Mouse (Mus musculus) intestine, postnatal 0 days (tissue): ENCODE data around the gene Igsf9. TPM values are rescaled to one million over a fixed set of nuclear protein-coding genes. Genes with fewer than 3 reads are reported as not detected.
A peak's percentile ranks its signal among the peaks of the same experiment; 100 is the strongest.

Source experiments
- ATAC-seq: fragments of 200-750 bp; cut with Nextera tagmentation; 2 replicates; pipeline ENCODE4 v1.8.0; 2017; ENCODE audit warnings: mild to moderate bottlenecking, moderate TSS enrichment, moderate library complexity
- H3K27ac ChIP-seq: fragments of 300-500 bp; sonication (generic); 2 replicates; pipeline ENCODE4 v1.5.1; 2014; ENCODE audit warnings: mild to moderate bottlenecking, low read depth, low read length, moderate library complexity
- H3K27me3 ChIP-seq: fragments of 300-500 bp; sonication (generic); replicated peaks from 2 replicates; pipeline ENCODE4 v1.6.1; 2014; ENCODE audit warnings: low read length, mixed read lengths; ENCODE audit not compliant: control insufficient read depth, insufficient read depth
- H3K36me3 ChIP-seq: fragments of 300-500 bp; sonication (generic); 2 replicates; pipeline ENCODE4 v1.6.1; 2014; ENCODE audit warnings: mild to moderate bottlenecking, moderate library complexity; ENCODE audit not compliant: control insufficient read depth, insufficient read depth
- H3K4me1 ChIP-seq: fragments of 300-500 bp; sonication (generic); replicated peaks from 2 replicates; pipeline ENCODE4 v1.6.1; 2014; ENCODE audit warnings: antibody characterized with exemption, low read length, mixed read lengths; ENCODE audit not compliant: control insufficient read depth, insufficient read depth
- H3K4me2 ChIP-seq: fragments of 300-500 bp; sonication (generic); replicated peaks from 2 replicates; pipeline ENCODE4 v1.6.1; 2014; ENCODE audit warnings: low read depth, mild to moderate bottlenecking, moderate library complexity
- H3K4me3 ChIP-seq: fragments of 300-500 bp; sonication (generic); 2 replicates; pipeline ENCODE4 v1.5.1; 2014; ENCODE audit warnings: low read depth, low read length
- H3K9ac ChIP-seq: fragments of 300-500 bp; sonication (generic); 2 replicates; pipeline ENCODE4 v1.6.1; 2014; ENCODE audit warnings: mild to moderate bottlenecking, low read depth, low read length
- H3K9me3 ChIP-seq: fragments of 300-500 bp; sonication (generic); 2 replicates; pipeline ENCODE4 v1.6.1; 2016; ENCODE audit warnings: mixed run types; ENCODE audit not compliant: control insufficient read depth
- CTCF ChIP-seq: sonication (generic); IDR thresholded peaks from 2 replicates; pipeline ENCODE4 v1.5.1; 2016; ENCODE audit warnings: low read depth, mild to moderate bottlenecking, control low read depth, antibody characterized with exemption, moderate library complexity
- WGBS: fragments of 180-500 bp; shearing (Covaris S2); extraction: QIAGEN DNeasy Blood & Tissue Kit; methylation state at CpG from one replicate; pipeline ENCODE4 v1.1.7; 2014; 5-methylcytosine and 5-hydroxymethylcytosine counted together
- polyA plus RNA-seq: library from polyadenylated mRNA; unstranded; fragments of >200 nt; fragmentation: Nextera tagmentation; extraction: Ambion mirVana; gene quantifications from 2 replicates; pipeline ENCODE4 v1.2.1, GENCODE M21; 2015

Gene Igsf9
- polyA plus RNA-seq, 1 experiment from 2014 or later: 73.4 TPM

DNA sequence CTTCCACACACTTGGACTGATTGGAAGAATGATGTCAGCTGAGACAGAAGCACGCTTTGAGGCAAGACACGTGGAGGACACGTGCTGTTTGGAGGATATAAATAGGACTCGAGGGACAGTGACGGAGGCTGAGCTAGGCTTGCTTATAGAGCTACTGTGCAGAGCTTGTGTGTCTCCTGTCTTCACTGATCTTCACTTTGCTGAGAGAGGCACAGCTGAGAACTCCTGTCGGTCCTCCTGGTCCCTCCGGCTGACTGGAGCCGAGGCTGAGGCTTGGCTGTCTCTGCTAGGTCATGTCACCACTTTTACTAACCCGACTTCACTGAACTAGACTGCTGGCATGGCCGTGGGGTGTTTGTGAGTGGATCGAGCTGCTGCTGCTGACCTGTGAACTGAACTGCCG is 42.1 kb downstream of the Igsf9 start:
- no peak for ATAC-seq
- Histone ChIP-seq H3K4me2 (no peak overlapping the region), H3K4me1 (no peaks in the 10 kb centered on the region), H3K9ac (no peak overlapping the region), H3K9me3 (no peaks in the 10 kb centered on the region), H3K27me3 (peaks cover 6% of the 10 kb centered on the region; the same call in 1 of the 2 replicates), H3K27ac (no peak overlapping the region), H3K4me3 (no peak overlapping the region), H3K36me3 (no peaks in the 10 kb centered on the region)
- TF ChIP-seq CTCF: no peak
- WGBS: 58% methylated on average over 12 of the region's 12 CpGs

DNA sequence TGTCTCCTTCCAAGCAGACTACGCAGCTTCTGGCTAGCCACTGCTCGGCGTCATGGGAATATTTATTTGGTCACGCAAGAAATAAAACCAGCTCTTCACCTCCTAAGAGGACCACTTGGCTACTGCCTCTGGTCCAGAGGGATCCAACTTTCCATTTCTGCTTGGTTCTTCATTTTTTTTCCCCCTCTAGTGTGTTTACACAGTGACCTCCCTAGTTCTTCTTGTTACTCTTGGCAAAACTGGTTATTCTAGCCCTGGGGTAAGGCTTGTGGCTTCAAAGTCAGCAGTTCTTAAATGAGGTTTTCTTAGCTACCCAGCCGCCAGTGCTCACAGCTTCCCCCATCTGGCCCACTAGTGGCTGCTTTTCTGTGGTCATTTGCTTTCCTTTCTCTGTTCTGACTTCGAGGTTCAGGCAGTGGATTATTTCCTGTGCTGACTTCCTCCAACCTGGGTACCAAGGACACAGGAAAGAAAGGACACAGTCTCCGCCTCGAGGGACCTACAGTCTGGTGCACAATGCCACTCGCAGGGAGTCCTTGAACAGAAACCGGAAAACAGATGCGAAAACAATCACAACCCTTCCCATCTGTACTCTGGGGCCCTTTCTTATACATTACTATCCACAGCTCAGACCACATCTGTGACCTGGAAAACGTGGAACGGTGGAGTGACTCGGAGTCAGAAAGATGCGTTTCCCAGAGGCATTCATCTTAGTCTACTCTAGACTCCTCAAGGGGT is 43.6 kb downstream of the Igsf9 start:
- Histone ChIP-seq H3K9ac (no peak overlapping the region), H3K4me2 (no peak overlapping the region)
- peak; percentile 53 for TF ChIP-seq CTCF

DNA sequence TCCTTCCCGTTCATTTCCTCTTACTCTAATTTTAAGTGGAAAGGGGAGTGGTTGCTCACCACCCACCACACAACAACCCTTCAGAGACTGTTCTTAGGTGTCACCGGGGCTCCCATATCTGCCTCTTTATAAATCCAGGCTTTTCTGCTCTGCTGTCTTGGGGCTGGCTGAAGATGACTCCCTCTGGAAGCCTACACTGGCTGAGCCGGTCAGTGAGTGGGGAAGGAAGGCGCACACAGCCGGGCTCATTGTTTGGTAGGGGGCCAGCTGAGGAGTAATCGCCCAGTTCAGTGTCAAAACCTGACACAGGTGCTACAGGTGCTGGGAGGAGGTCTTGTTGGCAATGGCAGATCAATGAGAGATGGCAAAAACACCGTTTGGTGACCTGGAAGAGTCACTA is 44.4 kb downstream of the Igsf9 start:
- Histone ChIP-seq H3K4me1 (0 out of 2 replicates have a peak, but pooled peaks cover 3% of the 10 kb centered on the region), H3K4me2 (0 out of 2 replicates have a peak overlapping the region, but pooled peaks have one; percentile 1), H3K9me3 (no peaks in the 10 kb centered on the region), H3K36me3 (no peaks in the 10 kb centered on the region), H3K9ac (no peak overlapping the region), H3K4me3 (no peak overlapping the region), H3K27ac (peak overlapping the region; percentile 28; the same call in 1 of the 2 replicates), H3K27me3 (peaks cover 6% of the 10 kb centered on the region; the same call in 1 of the 2 replicates)
- 67% methylated on average over 7 of the region's 7 CpGs for WGBS
- ATAC-seq: no peak
- no peak for TF ChIP-seq CTCF

More for the DNA sequence above, 43.6 kb downstream of the Igsf9 start:
- Histone ChIP-seq H3K9me3 (no peaks in the 10 kb centered on the region), H3K36me3 (no peaks in the 10 kb centered on the region), H3K27ac (no peak overlapping the region), H3K4me3 (no peak overlapping the region), H3K4me1 (no peaks in the 10 kb centered on the region), H3K27me3 (peaks cover 6% of the 10 kb centered on the region; the same call in 1 of the 2 replicates)
- peak; percentile 17; the same call in 1 of the 2 replicates for ATAC-seq
- 37% methylated on average over 15 of the region's 15 CpGs for WGBS

DNA sequence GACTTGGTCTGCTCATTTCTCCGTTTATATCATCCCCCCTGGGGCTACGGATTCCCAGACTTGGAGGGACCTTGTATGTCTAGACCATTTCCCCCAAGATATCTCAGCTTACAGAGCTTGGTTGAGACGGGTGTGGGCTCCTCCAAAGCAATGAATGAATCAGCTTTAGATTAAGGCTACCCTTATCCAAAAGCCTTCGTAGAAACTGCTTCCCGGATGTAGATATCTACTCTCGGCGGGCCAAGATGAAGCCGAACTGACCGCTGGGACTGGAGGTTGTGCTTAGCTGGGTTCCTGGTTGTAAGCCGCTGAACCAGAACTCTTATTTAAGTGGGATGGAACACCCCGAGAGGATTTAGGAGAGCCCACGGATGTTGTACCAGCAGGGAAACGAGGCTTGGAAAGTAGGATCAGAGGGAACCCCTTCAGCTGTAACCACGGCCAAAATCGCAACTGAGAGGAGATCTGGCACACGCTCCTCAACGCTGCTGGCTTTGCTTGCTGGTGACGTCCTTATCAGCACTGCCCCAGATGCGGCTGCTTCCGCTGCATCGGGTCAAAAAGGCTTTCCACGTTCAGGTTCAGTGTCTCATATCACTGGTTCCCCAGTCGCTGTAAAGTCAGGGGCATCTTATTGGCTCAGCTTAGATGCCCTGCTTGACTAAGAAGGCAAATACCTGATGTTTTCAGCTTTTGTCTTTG is 44.9 kb downstream of the Igsf9 start:
- ATAC-seq: no peak
- H3K4me2 ChIP-seq: 0 out of 2 replicates have a peak overlapping the region, but pooled peaks have one; percentile 1
- no peak overlapping the region for H3K4me3 ChIP-seq
- 0 out of 2 replicates have a peak, but pooled peaks cover 3% of the 10 kb centered on the region for H3K4me1 ChIP-seq
- no peak overlapping the region for H3K9ac ChIP-seq
- WGBS: 63% methylated on average over 23 of the region's 23 CpGs
- peaks cover 6% of the 10 kb centered on the region; the same call in 1 of the 2 replicates for H3K27me3 ChIP-seq
- H3K27ac ChIP-seq: peak overlapping the region; percentile 28; the same call in 1 of the 2 replicates
- no peaks in the 10 kb centered on the region for H3K36me3 ChIP-seq
- no peaks in the 10 kb centered on the region for H3K9me3 ChIP-seq
- TF ChIP-seq CTCF: no peak

DNA sequence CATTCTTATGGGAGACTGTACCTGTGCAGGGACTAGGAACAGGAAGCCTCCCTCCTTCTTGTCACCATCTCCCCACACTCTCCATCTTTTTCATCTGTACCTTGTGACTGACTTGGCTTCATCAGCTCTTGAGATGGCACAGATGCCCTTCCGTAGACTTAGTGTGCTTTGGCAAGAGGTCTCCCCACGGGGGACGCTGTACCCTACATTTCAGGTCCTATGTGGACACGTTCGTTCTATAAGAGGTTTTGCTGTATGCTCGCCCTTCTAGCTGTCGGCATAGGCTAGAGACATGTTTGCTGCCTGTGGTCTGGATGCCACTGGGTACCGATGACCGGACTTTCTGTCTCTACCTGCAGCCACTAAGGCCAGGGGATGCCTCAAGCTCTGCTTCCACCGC is 45.8 kb downstream of the Igsf9 start:
- H3K9ac ChIP-seq: no peak overlapping the region
- H3K9me3 ChIP-seq: no peaks in the 10 kb centered on the region
- peaks cover 9% of the 10 kb centered on the region for H3K27me3 ChIP-seq
- H3K4me2 ChIP-seq: no peak overlapping the region
- WGBS: 94% methylated on average over 10 of the region's 10 CpGs
- ATAC-seq: no peak
- peaks cover 3% of the 10 kb centered on the region; the same call in 1 of the 2 replicates for H3K4me1 ChIP-seq
- no peaks in the 10 kb centered on the region for H3K36me3 ChIP-seq
- H3K4me3 ChIP-seq: no peak overlapping the region
- no peak overlapping the region for H3K27ac ChIP-seq
- no peak for TF ChIP-seq CTCF

DNA sequence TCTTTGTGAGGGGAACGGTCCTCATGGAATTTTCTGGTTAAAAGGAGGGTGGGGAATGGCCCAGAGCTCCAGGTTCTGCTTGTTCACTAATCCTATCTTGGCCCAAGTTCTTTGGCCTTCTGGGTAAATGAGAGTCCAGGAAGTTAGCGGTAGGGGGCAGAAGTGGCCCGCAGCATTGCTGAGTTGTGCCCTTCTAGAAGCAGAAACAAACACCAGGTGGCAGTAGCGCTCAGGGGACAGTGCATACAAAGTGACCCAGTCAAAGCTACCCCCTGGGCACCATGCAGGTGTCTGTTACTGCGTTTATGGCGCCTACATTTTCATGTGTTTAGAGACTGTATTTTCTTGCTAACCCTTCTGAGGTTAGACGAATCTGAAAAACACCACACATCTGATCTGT is 47.1 kb downstream of the Igsf9 start:
- ATAC-seq: peak; percentile 78
- Histone ChIP-seq H3K9me3 (no peaks in the 10 kb centered on the region), H3K27me3 (peaks cover 12% of the 10 kb centered on the region)

More for the DNA sequence above, 47.1 kb downstream of the Igsf9 start:
- peak; percentile 100 for TF ChIP-seq CTCF
- WGBS: 4% methylated on average over 7 of the region's 7 CpGs
- Histone ChIP-seq H3K4me2 (no peak overlapping the region), H3K9ac (no peak overlapping the region), H3K36me3 (no peaks in the 10 kb centered on the region), H3K4me3 (no peak overlapping the region), H3K4me1 (peaks cover 3% of the 10 kb centered on the region; the same call in 1 of the 2 replicates), H3K27ac (no peak overlapping the region)
